Mouse (Mus musculus) limb, embryonic 14.5 days (tissue): ENCODE measurements around the gene Gbgt1. TPM values are rescaled to one million over a fixed set of nuclear protein-coding genes. Genes with fewer than 3 reads are reported as not detected.

ENCODE experiments used
- ATAC-seq: fragments of 200-750 bp; cut with Nextera tagmentation; 2 replicates; pipeline ENCODE4 v1.8.0; 2017; ENCODE audit warnings: low read depth, moderate number of reproducible peaks, moderate TSS enrichment; ENCODE audit not compliant: low FRiP score
- DNase-seq: peaks from one replicate; pipeline ENCODE4 v3.0.0-alpha.2; 2015; ENCODE audit warnings: low spot score
- H3K27ac ChIP-seq: fragments of 300-500 bp; sonication (generic); replicated peaks from 2 replicates; pipeline ENCODE4 v1.5.1; 2014; ENCODE audit warnings: low read depth, mild to moderate bottlenecking, low read length, moderate library complexity, mixed read lengths
- H3K27me3 ChIP-seq: fragments of 300-500 bp; sonication (generic); 2 replicates; pipeline ENCODE4 v1.6.1; 2014; ENCODE audit warnings: low read length, mixed read lengths; ENCODE audit not compliant: control insufficient read depth, insufficient read depth
- H3K36me3 ChIP-seq: fragments of 300-500 bp; sonication (generic); 2 replicates; pipeline ENCODE4 v1.6.1; 2014; ENCODE audit warnings: mild to moderate bottlenecking, low read length, moderate library complexity, mixed read lengths; ENCODE audit not compliant: control insufficient read depth, insufficient read depth
- H3K4me1 ChIP-seq: fragments of 300-500 bp; sonication (generic); 2 replicates; pipeline ENCODE4 v1.6.1; 2014; ENCODE audit warnings: antibody characterized with exemption, low read length, mixed read lengths; ENCODE audit not compliant: control insufficient read depth, insufficient read depth
- H3K4me2 ChIP-seq: fragments of 300-500 bp; sonication (generic); replicated peaks from 2 replicates; pipeline ENCODE4 v1.6.1; 2014; ENCODE audit warnings: low read depth, mild to moderate bottlenecking, low read length, moderate library complexity; ENCODE audit not compliant: severe bottlenecking
- H3K4me3 ChIP-seq: fragments of 300-500 bp; sonication (generic); replicated peaks from 2 replicates; pipeline ENCODE4 v1.5.1; 2014; ENCODE audit warnings: low read length
- H3K9ac ChIP-seq: fragments of 300-500 bp; sonication (generic); 2 replicates; pipeline ENCODE4 v1.6.1; 2014; ENCODE audit warnings: mild to moderate bottlenecking, low read depth, low read length, moderate library complexity; ENCODE audit not compliant: severe bottlenecking
- H3K9me3 ChIP-seq: fragments of 300-500 bp; sonication (generic); 2 replicates; pipeline ENCODE4 v1.6.1; 2016; ENCODE audit warnings: low read length; ENCODE audit not compliant: control insufficient read depth
- POLR2A ChIP-seq: fragments of 200-500 bp; IDR thresholded peaks from 2 replicates; pipeline ENCODE4 v1.8.0; 2012; ENCODE audit warnings: inconsistent platforms, mild to moderate bottlenecking, moderate library complexity, borderline replicate concordance; ENCODE audit not compliant: insufficient read depth, insufficient read length; ENCODE audit errors: extremely low read depth
- WGBS: fragments of 180-500 bp; shearing (Covaris S2); extraction: QIAGEN DNeasy Blood & Tissue Kit; methylation state at CpG from one replicate; pipeline ENCODE4 v1.1.7; 2014; 5-methylcytosine and 5-hydroxymethylcytosine counted together
- polyA plus RNA-seq, 2 experiments: library from polyadenylated mRNA; depleted of rRNA in 1 of 2; stranded (reverse) in 1 of 2; unstranded in 1 of 2; fragments of >200 nt; fragmentation: Nextera tagmentation in 1 of 2; extraction: Ambion mirVana in 1 of 2; gene quantifications; 2 replicates each; pipeline versions ENCODE4 v1.2.1 to v1.2.3; 2012 to 2014

Gene Gbgt1
- polyA plus RNA-seq, 2 experiments: 1.0 to 2.1 TPM

- no peak overlapping the region for H3K4me2 ChIP-seq
- TF ChIP-seq POLR2A: no peak
- peak overlapping the region; percentile 58 for H3K27ac ChIP-seq
- H3K4me1 ChIP-seq: peaks cover 55% of the 10 kb centered on the region
- DNase-seq (no peak), ATAC-seq (no peak)
- H3K36me3 ChIP-seq: no peaks in the 10 kb centered on the region
- no peaks in the 10 kb centered on the region for H3K9me3 ChIP-seq
- H3K27me3 ChIP-seq: no peaks in the 10 kb centered on the region
- no peak overlapping the region for H3K9ac ChIP-seq
- no peak overlapping the region for H3K4me3 ChIP-seq
- WGBS: 48% methylated on average over 12 of the region's 12 CpGs
Observed at GRCm38 (mm10) chr2:28525943-28526876, 29.5 kb downstream of the Gbgt1 start.

DNA sequence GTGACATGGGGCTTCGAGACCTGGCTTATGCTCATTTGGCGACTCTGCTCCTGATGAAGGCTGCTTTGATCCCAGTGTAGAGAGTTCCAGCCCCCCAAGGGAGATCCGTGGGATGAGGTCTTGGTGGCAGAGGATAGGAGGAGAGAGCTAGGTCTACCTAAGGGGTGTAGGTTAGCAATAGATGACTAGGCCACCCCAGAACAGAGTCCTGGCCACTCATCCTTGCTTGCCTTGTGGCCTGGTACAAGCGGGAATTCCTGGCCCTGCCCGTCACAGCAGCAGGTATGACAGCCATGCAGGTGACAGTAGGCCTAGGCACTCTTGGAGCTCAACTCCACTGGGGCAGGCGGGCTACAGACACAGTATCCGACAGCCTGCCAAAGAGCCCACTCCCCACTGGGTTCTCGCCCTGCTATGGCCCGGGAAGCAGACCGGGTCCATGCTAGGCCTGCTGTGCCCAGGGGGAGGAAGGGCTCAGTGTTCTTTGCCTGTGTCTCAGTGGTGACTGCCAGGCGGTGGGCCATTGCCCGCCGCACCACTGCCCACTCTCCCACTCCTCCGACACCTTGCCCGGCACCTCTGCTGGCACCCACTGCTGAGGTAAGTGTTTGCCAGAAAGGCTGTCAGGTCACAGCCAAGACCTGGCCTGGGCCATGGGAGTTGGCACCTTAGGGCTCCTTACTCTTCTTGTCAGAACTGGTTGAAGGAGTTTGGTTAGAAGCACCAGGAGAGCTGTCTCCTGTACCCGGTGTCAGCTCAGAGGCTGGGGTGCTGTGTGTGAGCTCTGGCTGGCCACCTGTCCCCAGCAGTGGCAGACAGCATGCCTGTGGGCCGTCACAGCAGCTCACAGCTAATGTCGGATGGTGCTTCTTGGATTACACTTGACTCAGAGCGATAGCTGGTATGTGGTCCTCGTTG is 31.0 kb downstream of the Gbgt1 start:
- H3K36me3 ChIP-seq: no peaks in the 10 kb centered on the region
- ATAC-seq (no peak), DNase-seq (no peak)
- peaks cover 53% of the 10 kb centered on the region for H3K4me1 ChIP-seq
- H3K27ac ChIP-seq: no peak overlapping the region
- no peak for TF ChIP-seq POLR2A
- H3K4me2 ChIP-seq: no peak overlapping the region
- H3K9me3 ChIP-seq: no peaks in the 10 kb centered on the region
- WGBS: 89% methylated on average over 20 of the region's 20 CpGs
- H3K9ac ChIP-seq: no peak overlapping the region
- no peaks in the 10 kb centered on the region for H3K27me3 ChIP-seq
- H3K4me3 ChIP-seq: no peak overlapping the region

- no peak overlapping the region for H3K4me3 ChIP-seq
- DNase-seq (no peak), ATAC-seq (no peak)
- no peaks in the 10 kb centered on the region for H3K9me3 ChIP-seq
- H3K27me3 ChIP-seq: no peaks in the 10 kb centered on the region
- 79% methylated on average over 7 of the region's 7 CpGs for WGBS
- no peak overlapping the region for H3K27ac ChIP-seq
- H3K9ac ChIP-seq: no peak overlapping the region
- H3K36me3 ChIP-seq: no peaks in the 10 kb centered on the region
- no peak for TF ChIP-seq POLR2A
- H3K4me1 ChIP-seq: peaks cover 56% of the 10 kb centered on the region
- H3K4me2 ChIP-seq: no peak overlapping the region
Observed at GRCm38 (mm10) chr2:28528354-28528730, 31.7 kb downstream of the Gbgt1 start.

DNA sequence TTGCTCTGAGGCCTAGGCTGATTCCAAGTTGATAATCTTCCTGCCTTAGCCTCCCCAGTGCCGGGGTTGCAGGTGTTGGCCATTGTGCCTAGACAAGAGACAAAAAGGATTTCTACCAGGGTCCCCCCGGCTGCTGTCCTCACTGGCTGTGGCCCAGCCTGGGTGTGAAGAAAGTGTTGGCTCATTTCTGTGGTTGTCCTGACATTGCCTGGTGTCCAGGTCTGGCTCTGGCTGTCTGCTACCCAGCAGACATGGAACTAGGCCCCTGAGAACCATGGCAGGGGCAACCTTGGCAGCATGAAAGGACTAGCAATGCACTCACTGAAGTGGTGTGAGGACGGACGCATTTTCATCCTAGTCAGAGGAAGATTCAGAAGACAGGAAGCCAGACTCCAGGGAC is 33.2 kb downstream of the Gbgt1 start:
- Histone ChIP-seq H3K9ac (0 out of 2 replicates have a peak overlapping the region, but pooled peaks have one; percentile 16), H3K4me3 (no peak overlapping the region), H3K9me3 (no peaks in the 10 kb centered on the region), H3K4me2 (no peak overlapping the region), H3K36me3 (no peaks in the 10 kb centered on the region), H3K4me1 (peaks cover 54% of the 10 kb centered on the region), H3K27me3 (no peaks in the 10 kb centered on the region), H3K27ac (0 out of 2 replicates have a peak overlapping the region, but pooled peaks have one; percentile 39)
- no peak for ATAC-seq
- WGBS: 77% methylated on average over 4 of the region's 4 CpGs
- no peak for DNase-seq
- TF ChIP-seq POLR2A: no peak

DNA sequence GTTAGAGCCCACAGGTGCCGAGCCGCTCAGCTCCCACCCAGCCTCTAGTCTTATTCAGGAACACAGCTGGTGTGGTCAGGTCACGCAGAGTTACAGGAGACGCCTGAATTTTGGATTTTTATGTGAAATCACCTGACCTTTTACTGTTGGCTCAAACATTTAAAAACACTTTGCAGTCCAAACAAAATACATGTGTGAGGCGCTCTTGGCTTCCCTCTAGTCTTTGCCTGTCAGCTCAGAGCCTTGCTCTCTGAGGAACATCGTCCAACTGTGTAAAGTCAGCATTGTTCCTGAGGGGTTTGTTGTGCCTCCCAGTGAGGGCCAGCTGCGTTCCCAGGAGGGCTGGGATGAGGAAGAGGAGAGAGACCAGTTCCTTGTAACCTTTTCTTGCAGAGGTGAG is 33.6 kb downstream of the Gbgt1 start:
- 49% methylated on average over 7 of the region's 7 CpGs for WGBS

More for the DNA sequence above, 33.6 kb downstream of the Gbgt1 start:
- no peaks in the 10 kb centered on the region for H3K27me3 ChIP-seq
- peaks cover 54% of the 10 kb centered on the region for H3K4me1 ChIP-seq
- ATAC-seq (no peak), DNase-seq (no peak)
- TF ChIP-seq POLR2A: no peak
- no peak overlapping the region for H3K4me3 ChIP-seq
- 0 out of 2 replicates have a peak overlapping the region, but pooled peaks have one; percentile 16 for H3K9ac ChIP-seq
- no peak overlapping the region for H3K27ac ChIP-seq
- no peaks in the 10 kb centered on the region for H3K9me3 ChIP-seq
- no peaks in the 10 kb centered on the region for H3K36me3 ChIP-seq
- no peak overlapping the region for H3K4me2 ChIP-seq
